Mouse (Mus musculus) T-helper 17 cell (primary cell): ENCODE results near the gene Uqcr11.

Experiments
- in situ Hi-C, 2 experiments: fragments of 300-600 bp; cut with MboI, MseI; formaldehyde crosslinking; loops; 1 replicate in 1 of 2; 2 replicates in 1 of 2; pipeline ENCODE4 v1.15.1; 2025; ENCODE audit warnings: high pct_unique_total_duplicates in 2 of 2

Uqcr11 gene

GRCm38 (mm10) chr10:80377716-80378115, 28.9 kb downstream of the Uqcr11 start:
- in situ Hi-C loops: loop anchor here in 1 of 2 experiments (5.0 kb wide), 1 partner anchor 40 kb away; no protein-coding TSS in a partner anchor

GRCm38 (mm10) chr10:80376160-80376559, 30.5 kb downstream of the Uqcr11 start:
- in situ Hi-C loops: loop anchor here in 1 of 2 experiments (5.0 kb wide), 1 partner anchor 39 kb away; no protein-coding TSS in a partner anchor

- in situ Hi-C loops: loop anchor here in 1 of 2 experiments (5.0 kb wide), 1 partner anchor 37 kb away; no protein-coding TSS in a partner anchor
Measured at GRCm38 (mm10) chr10:80374063-80374462, 32.6 kb downstream of the Uqcr11 start.

GRCm38 (mm10) chr10:80372706-80373105, 33.9 kb downstream of the Uqcr11 start:
- in situ Hi-C loops: loop anchor here in 1 of 2 experiments (5.0 kb wide), 1 partner anchor 35 kb away; no protein-coding TSS in a partner anchor

GRCm38 (mm10) chr10:80371983-80372382, 34.6 kb downstream of the Uqcr11 start:
- in situ Hi-C loops: loop anchor here in 1 of 2 experiments (5.0 kb wide), 1 partner anchor 35 kb away; no protein-coding TSS in a partner anchor

- in situ Hi-C loops: loop anchor here in 1 of 2 experiments (5.0 kb wide), 1 partner anchor 34 kb away; no protein-coding TSS in a partner anchor
Measured at GRCm38 (mm10) chr10:80371411-80371966, 35.1 kb downstream of the Uqcr11 start.

GRCm38 (mm10) chr10:80369995-80370747, 36.5 kb downstream of the Uqcr11 start:
- in situ Hi-C loops: loop anchor here in 1 of 2 experiments (5.0 kb wide), 1 partner anchor 33 kb away; no protein-coding TSS in a partner anchor

- in situ Hi-C loops: no loop called here
Measured at GRCm38 (mm10) chr10:80368392-80368791, 38.2 kb downstream of the Uqcr11 start.

GRCm38 (mm10) chr10:80367954-80368353, 38.7 kb downstream of the Uqcr11 start:
- in situ Hi-C loops: no loop called here

GRCm38 (mm10) chr10:80365736-80366135, 40.9 kb downstream of the Uqcr11 start:
- in situ Hi-C loops: no loop called here

GRCm38 (mm10) chr10:80363734-80364133, 42.9 kb downstream of the Uqcr11 start:
- in situ Hi-C loops: no loop called here

GRCm38 (mm10) chr10:80357994-80358639, 48.5 kb downstream of the Uqcr11 start:
- in situ Hi-C loops: no loop called here

GRCm38 (mm10) chr10:80357336-80357735, 49.3 kb downstream of the Uqcr11 start:
- in situ Hi-C loops: no loop called here

GRCm38 (mm10) chr10:80356737-80357136, 49.9 kb downstream of the Uqcr11 start:
- in situ Hi-C loops: no loop called here

GRCm38 (mm10) chr10:80356001-80356682, 50.5 kb downstream of the Uqcr11 start, which contains the start of gene Plk5:
Gene Plk5, plus strand, starts transcription at chr10:80356459.
- in situ Hi-C loops: no loop called here

GRCm38 (mm10) chr10:80355431-80355830, 51.2 kb downstream of the Uqcr11 start:
- in situ Hi-C loops: no loop called here
